Mouse (Mus musculus) heart, embryonic 15.5 days (tissue): ENCODE measurements around the gene Acox2. TPM values are rescaled to one million over a fixed set of nuclear protein-coding genes. Genes with fewer than 3 reads are reported as not detected.
"Not testable (repeated sequence)": the region's sequence is repeated elsewhere in the genome, so short reads cannot be mapped to it uniquely, and the experiment has no call there.

Source experiments
- ATAC-seq: fragments of 200-750 bp; cut with Nextera tagmentation; replicated peaks from 2 replicates; pipeline ENCODE4 v1.8.0; 2017; ENCODE audit warnings: low read depth, moderate TSS enrichment; ENCODE audit not compliant: insufficient number of reproducible peaks, insufficient read depth, low FRiP score
- H3K27ac ChIP-seq: fragments of 300-500 bp; sonication (generic); 2 replicates; pipeline ENCODE4 v1.5.1; 2015; ENCODE audit warnings: mild to moderate bottlenecking, inconsistent platforms
- H3K27me3 ChIP-seq: fragments of 300-500 bp; sonication (generic); 2 replicates; pipeline ENCODE4 v1.6.1; 2015; ENCODE audit warnings: inconsistent platforms
- H3K36me3 ChIP-seq: fragments of 300-500 bp; sonication (generic); 2 replicates; pipeline ENCODE4 v1.6.1; 2015; ENCODE audit warnings: mild to moderate bottlenecking, inconsistent platforms
- H3K4me1 ChIP-seq: fragments of 300-500 bp; sonication (generic); replicated peaks from 2 replicates; pipeline ENCODE4 v1.6.1; 2015; ENCODE audit warnings: inconsistent platforms
- H3K4me2 ChIP-seq: fragments of 300-500 bp; sonication (generic); 2 replicates; pipeline ENCODE4 v1.6.1; 2015; ENCODE audit warnings: inconsistent platforms, mild to moderate bottlenecking, moderate library complexity
- H3K4me3 ChIP-seq: fragments of 300-500 bp; sonication (generic); 2 replicates; pipeline ENCODE4 v1.5.1; 2015; ENCODE audit warnings: mild to moderate bottlenecking, inconsistent platforms
- H3K9ac ChIP-seq: fragments of 300-500 bp; sonication (generic); 2 replicates; pipeline ENCODE4 v1.6.1; 2015; ENCODE audit warnings: mild to moderate bottlenecking, inconsistent platforms
- H3K9me3 ChIP-seq: fragments of 300-500 bp; sonication (generic); replicated peaks from 2 replicates; pipeline ENCODE4 v1.6.1; 2016; ENCODE audit warnings: inconsistent platforms
- whole genome bisulfite sequencing: fragments of 180-500 bp; shearing (Covaris S2); methylation state at CpG from one replicate; pipeline ENCODE4 v1.1.7; 2015; ENCODE audit warnings: mixed read lengths; 5-methylcytosine and 5-hydroxymethylcytosine counted together
- polyA plus RNA-seq: library from polyadenylated mRNA; unstranded; fragments of >200 nt; fragmentation: Nextera tagmentation; extraction: Ambion mirVana; gene quantifications from 2 replicates; pipeline ENCODE4 v1.2.1, GENCODE M21; 2015

The Acox2 gene
- polyA plus RNA-seq: 0.82 TPM in 1 of 2 replicates, not detected in the other

GRCm38 (mm10) chr14:8259166-8259565, at the start of gene Acox2:
TSS of gene Acox2 (minus strand) at chr14:8259353.
- no peak for ATAC-seq
- H3K9ac ChIP-seq: no peak within 1 kb of the TSS

GRCm38 (mm10) chr14:8308650-8309049, 49.5 kb upstream of the Acox2 start:
- Histone ChIP-seq H3K4me1 (peaks cover 8% of the 10 kb centered on the region), H3K27ac (no peak overlapping the region), H3K9ac (no peak overlapping the region), H3K9me3 (no peaks in the 10 kb centered on the region), H3K4me3 (no peak overlapping the region), H3K36me3 (no peaks in the 10 kb centered on the region), H3K4me2 (no peak overlapping the region), H3K27me3 (0 out of 2 replicates have a peak, but pooled peaks cover 3% of the 10 kb centered on the region)
- ATAC-seq: no peak
- WGBS: 55% methylated on average over 3 of the region's 3 CpGs

More at GRCm38 (mm10) chr14:8259166-8259565, at the start of gene Acox2:
- 0 out of 2 replicates have a peak, but pooled peaks cover 3% of the 10 kb centered on the region for H3K4me1 ChIP-seq
- H3K9me3 ChIP-seq: no peaks in the 10 kb centered on the region
- H3K36me3 ChIP-seq: no peaks in the 10 kb centered on the region
- no peak within 1 kb of the TSS for H3K4me3 ChIP-seq
- H3K4me2 ChIP-seq: no peak within 1 kb of the TSS
- H3K27ac ChIP-seq: no peak within 1 kb of the TSS
- WGBS: 74% methylated on average over 3 of the region's 3 CpGs
- H3K27me3 ChIP-seq: no peaks in the 10 kb centered on the region

- Histone ChIP-seq H3K9ac (no peak overlapping the region), H3K9me3 (no peaks in the 10 kb centered on the region), H3K27me3 (0 out of 2 replicates have a peak, but pooled peaks cover 3% of the 10 kb centered on the region), H3K36me3 (no peaks in the 10 kb centered on the region), H3K4me1 (peaks cover 12% of the 10 kb centered on the region), H3K4me3 (no peak overlapping the region), H3K27ac (no peak overlapping the region), H3K4me2 (no peak overlapping the region)
- no peak for ATAC-seq
- 75% methylated on average over 6 of the region's 6 CpGs for WGBS
Measured at GRCm38 (mm10) chr14:8306884-8307283, 47.7 kb upstream of the Acox2 start.

- Histone ChIP-seq H3K9me3 (no peaks in the 10 kb centered on the region), H3K4me1 (peaks cover 12% of the 10 kb centered on the region), H3K27me3 (0 out of 2 replicates have a peak, but pooled peaks cover 3% of the 10 kb centered on the region), H3K36me3 (no peaks in the 10 kb centered on the region), H3K4me2 (no peak overlapping the region), H3K9ac (no peak overlapping the region), H3K4me3 (no peak overlapping the region), H3K27ac (no peak overlapping the region)
- WGBS: 64% methylated on average over 3 of the region's 3 CpGs
- ATAC-seq: no peak
Measured at GRCm38 (mm10) chr14:8305014-8305413, 45.9 kb upstream of the Acox2 start.

GRCm38 (mm10) chr14:8304082-8304481, 44.9 kb upstream of the Acox2 start:
- H3K36me3 ChIP-seq: no peaks in the 10 kb centered on the region
- H3K27ac ChIP-seq: no peak overlapping the region
- ATAC-seq: no peak
- H3K4me2 ChIP-seq: no peak overlapping the region
- peaks cover 6% of the 10 kb centered on the region; the same call in 1 of the 2 replicates for H3K4me1 ChIP-seq
- peaks cover 6% of the 10 kb centered on the region for H3K27me3 ChIP-seq
- no peaks in the 10 kb centered on the region for H3K9me3 ChIP-seq
- H3K9ac ChIP-seq: no peak overlapping the region
- no peak overlapping the region for H3K4me3 ChIP-seq

- Histone ChIP-seq H3K27me3 (peaks cover 8% of the 10 kb centered on the region), H3K9me3 (no peaks in the 10 kb centered on the region), H3K4me2 (no peak overlapping the region), H3K36me3 (no peaks in the 10 kb centered on the region), H3K9ac (no peak overlapping the region), H3K4me1 (peaks cover 8% of the 10 kb centered on the region; the same call in 1 of the 2 replicates), H3K4me3 (no peak overlapping the region), H3K27ac (no peak overlapping the region)
- WGBS: 13% methylated on average over 10 of the region's 10 CpGs
- ATAC-seq: no peak
Measured at GRCm38 (mm10) chr14:8302687-8303086, 43.5 kb upstream of the Acox2 start.

GRCm38 (mm10) chr14:8300281-8300680, 41.1 kb upstream of the Acox2 start:
- Histone ChIP-seq H3K4me1 (peaks cover 8% of the 10 kb centered on the region; the same call in 1 of the 2 replicates), H3K9ac (no peak overlapping the region), H3K27me3 (peaks cover 6% of the 10 kb centered on the region), H3K9me3 (no peaks in the 10 kb centered on the region), H3K4me3 (no peak overlapping the region), H3K36me3 (no peaks in the 10 kb centered on the region), H3K4me2 (no peak overlapping the region), H3K27ac (no peak overlapping the region)
- ATAC-seq: peak; percentile 50; the same call in 1 of the 2 replicates
- 27% methylated on average over 8 of the region's 8 CpGs for WGBS

GRCm38 (mm10) chr14:8297889-8298293, 38.7 kb upstream of the Acox2 start:
- Histone ChIP-seq H3K4me3 (no peak overlapping the region), H3K27me3 (peaks cover 6% of the 10 kb centered on the region), H3K9me3 (no peaks in the 10 kb centered on the region), H3K4me1 (peaks cover 8% of the 10 kb centered on the region; the same call in 1 of the 2 replicates), H3K27ac (no peak overlapping the region), H3K36me3 (no peaks in the 10 kb centered on the region), H3K9ac (no peak overlapping the region), H3K4me2 (no peak overlapping the region)
- WGBS: 60% methylated on average over 5 of the region's 5 CpGs
- ATAC-seq: no peak

- no peaks in the 10 kb centered on the region for H3K36me3 ChIP-seq
- no peak overlapping the region for H3K9ac ChIP-seq
- peaks cover 2% of the 10 kb centered on the region; the same call in 1 of the 2 replicates for H3K4me1 ChIP-seq
- no peaks in the 10 kb centered on the region for H3K9me3 ChIP-seq
- H3K27me3 ChIP-seq: peaks cover 4% of the 10 kb centered on the region
- H3K4me2 ChIP-seq: no peak overlapping the region
- no peak for ATAC-seq
- no peak overlapping the region for H3K4me3 ChIP-seq
- H3K27ac ChIP-seq: no peak overlapping the region
- 87% methylated on average over 1 of the region's 1 CpGs for WGBS
Measured at GRCm38 (mm10) chr14:8294257-8294656, 35.1 kb upstream of the Acox2 start.

GRCm38 (mm10) chr14:8286595-8286994, 27.4 kb upstream of the Acox2 start:
- 82% methylated on average over 5 of the region's 5 CpGs for WGBS

GRCm38 (mm10) chr14:8283784-8284183, 24.6 kb upstream of the Acox2 start:
- Histone ChIP-seq H3K4me3 (no peak overlapping the region), H3K4me2 (no peak overlapping the region), H3K27ac (no peak overlapping the region), H3K36me3 (no peaks in the 10 kb centered on the region), H3K27me3 (no peaks in the 10 kb centered on the region), H3K4me1 (peaks cover 6% of the 10 kb centered on the region), H3K9me3 (no peaks in the 10 kb centered on the region), H3K9ac (no peak overlapping the region)
- ATAC-seq: no peak

More at GRCm38 (mm10) chr14:8286595-8286994, 27.4 kb upstream of the Acox2 start:
- not testable (repeated sequence) for H3K27ac ChIP-seq, H3K9me3 ChIP-seq, H3K9ac ChIP-seq, H3K4me2 ChIP-seq, H3K27me3 ChIP-seq, H3K4me3 ChIP-seq, H3K4me1 ChIP-seq, H3K36me3 ChIP-seq
- peak; percentile 90 for ATAC-seq

GRCm38 (mm10) chr14:8271281-8271680, 12.1 kb upstream of the Acox2 start:
- not testable (repeated sequence) for H3K27ac ChIP-seq, H3K9me3 ChIP-seq, H3K36me3 ChIP-seq, H3K4me2 ChIP-seq, ATAC-seq, H3K4me3 ChIP-seq, H3K27me3 ChIP-seq, H3K9ac ChIP-seq, H3K4me1 ChIP-seq
- 74% methylated on average over 8 of the region's 8 CpGs for WGBS
